Mouse (Mus musculus) gastrocnemius, postnatal 10 days (tissue): ENCODE results near the gene Rpl22. TPM values are rescaled to one million over a fixed set of nuclear protein-coding genes. Genes with fewer than 3 reads are reported as not detected.
A peak's percentile ranks its signal among the peaks of the same experiment; 100 is the strongest.

Experiments used
- DNase-seq: peaks from one replicate; pipeline ENCODE4 v3.0.0; 2021; ENCODE audit warnings: mixed read lengths
- long read RNA-seq, 2 experiments: library from polyadenylated mRNA; stranded (forward); transcript quantifications; one replicate each; pipeline ENCODE4 v2.0.0; 2021
- total RNA-seq, 2 experiments: library from RNA; stranded (reverse); gene quantifications; 2 replicates each; pipeline ENCODE4 v1.2.3; 2021

Rpl22 gene
- 100 to 1,000 TPM; 305 to 332 TPM for total RNA-seq
- long read RNA-seq, experiment 1, transcript Rpl22-205 (4 exons, 581 nt): major isoform, 81 of 98 reads
- long read RNA-seq, experiment 1, partial matches to known transcripts: 10 of 98 reads
- long read RNA-seq, experiment 1, other reads (novel, unspliced or antisense): 7 of 98 reads
- long read RNA-seq, experiment 2, transcript Rpl22-205 (4 exons, 581 nt): major isoform, 46 of 63 reads
- long read RNA-seq, experiment 2, partial matches to known transcripts: 16 of 63 reads
- long read RNA-seq, experiment 2, other reads (novel, unspliced or antisense): 1 of 63 reads

- DNase-seq: peak; percentile 86
These were observed at the start of gene Rpl22 for GRCm38 (mm10) chr4:152325574-152326411. Rpl22 (plus strand) TSS chr4:152325742.

DNA sequence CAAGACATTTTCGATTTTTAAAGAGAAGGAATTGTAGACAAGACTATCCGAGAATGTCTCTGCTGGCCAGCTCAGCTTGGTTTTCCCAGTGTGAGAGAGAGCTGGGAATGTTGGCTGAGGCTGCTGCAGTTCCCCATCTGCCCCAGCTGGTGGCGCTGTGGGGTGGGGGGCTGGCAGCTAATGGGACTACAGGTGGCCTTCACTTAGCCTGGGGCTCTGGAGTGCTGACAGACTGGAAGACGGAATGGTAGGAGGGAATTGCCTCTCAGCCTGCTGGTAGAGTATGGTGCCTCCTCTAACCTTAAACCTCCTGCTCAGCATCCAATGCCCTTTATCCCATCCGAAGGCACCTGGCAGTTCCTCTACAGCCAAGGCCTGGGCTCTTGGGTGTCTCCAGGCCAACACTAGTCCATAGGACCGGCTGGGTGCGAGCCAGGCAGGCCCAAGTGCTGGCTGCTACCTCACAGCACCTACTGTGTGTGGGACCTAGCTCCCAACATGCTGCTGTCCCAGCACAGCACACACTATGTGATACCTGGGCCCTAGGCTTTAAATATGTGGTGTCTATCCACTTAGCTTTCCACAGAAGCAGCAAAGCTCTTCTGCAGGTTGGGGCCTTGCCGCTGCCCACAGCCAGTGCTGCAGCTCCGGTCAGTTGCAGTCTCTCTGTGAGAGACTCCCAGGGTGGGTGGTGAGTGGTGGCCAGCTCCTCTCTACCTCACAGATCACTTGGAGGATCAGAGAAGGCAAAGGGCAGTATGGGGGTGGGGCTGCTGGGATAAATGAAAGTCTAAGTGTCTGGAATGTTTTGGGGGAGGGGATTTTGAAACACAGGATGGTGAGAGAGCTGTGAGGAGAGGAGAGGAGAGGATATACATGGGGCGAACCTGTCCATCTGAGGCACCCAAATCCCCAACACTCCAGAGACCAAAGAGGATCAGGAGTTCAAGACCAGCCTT, 48.9 kb upstream of the Rpl22 start:
- DNase-seq: no peak

DNA sequence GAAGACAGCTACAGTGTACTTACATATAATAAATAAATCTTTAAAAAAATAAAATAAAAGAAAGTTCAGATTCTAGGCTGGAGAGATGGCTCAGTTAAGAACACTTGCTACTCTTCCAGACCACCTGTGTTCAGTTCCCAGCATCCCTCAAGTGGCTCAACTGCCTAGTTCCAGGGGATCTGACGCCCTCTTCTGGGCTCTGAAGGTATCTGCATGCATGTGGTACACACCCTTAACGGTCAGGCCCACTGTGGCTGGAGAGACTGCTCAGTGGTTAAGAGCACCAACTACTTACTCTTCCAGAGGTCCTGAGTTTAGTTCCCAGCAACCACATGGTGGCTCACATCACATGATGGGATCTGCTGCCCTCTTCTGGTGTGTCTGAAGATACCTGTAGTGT, 47.6 kb upstream of the Rpl22 start:
- DNase-seq: no peak

- DNase-seq: no peak
These were observed 46.6 kb upstream of the Rpl22 start for GRCm38 (mm10) chr4:152278986-152279385.

GRCm38 (mm10) chr4:152281601-152282000, 43.9 kb upstream of the Rpl22 start:
- no peak for DNase-seq

DNA sequence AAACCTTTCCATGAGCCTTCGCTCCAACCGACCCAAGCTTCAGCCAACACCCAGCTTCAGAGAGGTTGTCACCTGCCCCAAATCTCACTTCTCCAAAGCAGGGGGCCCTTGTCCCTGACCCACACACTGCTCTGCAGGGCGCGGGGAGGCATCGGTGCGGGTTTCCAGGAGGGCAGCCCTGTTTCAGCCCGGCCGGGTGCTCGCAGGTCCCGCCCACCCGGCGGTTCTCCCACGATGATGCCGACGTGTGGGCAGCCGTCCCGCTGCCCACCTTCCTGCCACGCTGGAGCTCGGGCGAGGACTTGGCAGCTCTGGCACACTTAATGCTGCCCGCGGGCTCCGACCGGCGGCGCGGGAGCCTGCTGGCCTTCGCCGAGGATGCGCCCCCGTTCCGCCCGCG, 42.8 kb upstream of the Rpl22 start:
- DNase-seq: no peak

DNA sequence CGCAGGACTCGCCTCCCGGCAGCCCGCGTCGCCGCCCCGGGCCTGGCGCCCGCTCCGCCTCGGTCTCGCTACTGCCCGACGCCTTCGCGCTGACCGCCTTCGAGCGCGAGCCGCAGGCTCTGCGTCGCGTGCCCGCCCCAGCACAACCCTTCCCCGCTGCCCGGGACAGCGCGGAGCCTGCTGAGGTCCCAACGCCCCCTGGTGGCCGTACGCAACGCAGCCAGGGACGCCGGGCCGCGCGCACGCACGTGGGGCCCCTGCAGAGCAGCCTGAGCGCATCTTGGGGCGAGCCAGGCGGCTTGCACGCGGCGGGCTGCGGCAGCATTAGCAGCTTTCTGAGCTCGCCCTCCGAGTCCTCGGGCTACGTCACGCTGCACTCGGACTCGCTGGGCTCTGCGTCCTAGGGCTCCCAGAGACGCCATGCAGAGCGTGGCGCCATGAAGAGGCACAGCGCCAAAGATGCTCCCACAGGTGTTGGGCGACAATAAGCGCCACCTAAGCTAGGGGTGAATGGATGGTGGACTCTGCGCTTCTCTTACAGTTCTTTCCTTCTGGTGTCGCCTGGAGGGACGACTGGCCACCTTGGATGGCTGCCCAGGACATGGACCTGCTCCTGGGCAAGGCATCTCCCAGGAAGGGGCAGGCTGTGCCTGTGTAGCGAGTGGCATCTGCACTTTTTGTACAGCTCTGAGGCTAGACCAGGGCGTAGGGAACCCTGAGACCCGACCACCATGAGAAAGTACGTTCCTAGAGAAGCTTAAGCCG, 42.2 kb upstream of the Rpl22 start:
- peak; percentile 92 for DNase-seq

DNA sequence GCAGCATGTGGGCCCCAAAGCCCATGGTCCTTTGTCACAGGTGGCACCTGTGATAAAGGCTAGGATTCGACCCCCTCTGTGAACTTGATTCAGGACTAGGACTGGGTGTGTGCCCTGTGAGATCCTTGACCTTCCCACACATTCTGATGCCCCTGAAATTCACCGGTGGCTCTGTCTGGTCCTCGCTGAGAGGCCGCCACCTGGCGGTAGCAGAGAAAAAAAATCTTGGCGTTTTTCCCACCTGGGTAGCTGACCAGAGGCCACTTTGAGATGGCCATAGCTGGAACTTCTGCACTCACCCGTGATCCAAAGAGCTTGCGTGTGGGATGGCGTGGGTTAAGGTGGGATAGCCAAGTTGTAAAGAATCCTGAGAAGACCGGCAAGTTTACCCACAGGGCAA, 40.0 kb upstream of the Rpl22 start:
- DNase-seq: peak; percentile 59

DNA sequence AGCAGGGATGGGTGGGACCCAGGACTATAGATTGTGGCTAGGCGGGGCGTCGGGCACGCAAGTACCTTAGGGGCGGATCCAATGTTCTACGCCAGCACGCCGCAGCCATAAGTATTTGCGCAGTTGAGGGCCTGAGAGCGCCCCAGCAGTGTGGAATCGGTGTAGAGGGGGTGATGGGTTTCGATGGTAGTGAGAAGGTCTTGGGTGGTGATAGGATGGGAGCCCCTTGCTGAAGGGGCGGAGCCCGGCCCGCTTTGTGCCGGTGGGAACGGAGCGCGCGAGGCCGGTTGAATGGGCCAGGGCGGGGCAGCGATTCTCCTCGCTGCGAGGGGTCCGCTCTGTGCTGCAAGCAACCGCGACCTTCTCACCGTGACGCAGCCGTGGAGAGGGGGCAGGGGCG, 39.4 kb upstream of the Rpl22 start:
- DNase-seq: no peak

GRCm38 (mm10) chr4:152286887-152287286, 38.7 kb upstream of the Rpl22 start:
- peak; percentile 79 for DNase-seq

DNA sequence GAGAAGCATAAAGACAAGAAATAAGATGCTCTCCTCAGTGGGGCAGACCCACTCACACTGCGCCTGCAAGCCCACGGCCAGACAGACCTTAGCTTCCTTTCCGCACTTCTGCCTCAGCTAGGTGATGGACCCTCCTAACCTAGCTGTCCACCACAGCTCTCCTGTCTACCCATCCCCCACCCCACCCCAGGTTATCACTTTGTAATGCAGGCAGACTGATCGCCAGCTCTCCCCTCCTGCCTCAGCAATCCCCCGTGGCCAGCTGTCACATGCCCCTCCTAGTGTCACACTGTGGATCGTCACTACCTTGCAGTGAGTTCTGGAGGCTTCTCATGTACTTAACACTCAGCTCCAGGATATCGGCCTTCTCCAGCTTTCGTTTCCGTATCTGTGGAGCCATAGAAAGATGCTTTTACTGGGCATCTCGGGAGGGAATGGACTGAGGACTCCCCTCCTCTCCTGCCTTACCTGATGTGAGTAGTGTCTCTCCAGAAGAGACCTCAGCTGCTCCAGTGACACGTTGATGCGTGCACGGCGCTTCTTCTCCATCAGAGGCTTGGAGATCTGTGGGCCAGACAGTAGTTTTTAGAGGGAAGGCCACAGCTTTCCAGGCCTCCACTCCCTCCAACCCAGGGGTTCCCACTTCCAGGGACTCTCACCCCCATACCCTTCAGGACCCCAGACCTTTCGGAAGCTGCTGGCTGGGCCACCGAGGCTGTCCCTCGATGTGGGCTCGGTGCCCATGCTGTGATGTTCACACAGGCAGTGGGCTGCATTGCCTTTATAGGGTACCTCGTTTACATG, 38.0 kb upstream of the Rpl22 start:
- DNase-seq: no peak

DNA sequence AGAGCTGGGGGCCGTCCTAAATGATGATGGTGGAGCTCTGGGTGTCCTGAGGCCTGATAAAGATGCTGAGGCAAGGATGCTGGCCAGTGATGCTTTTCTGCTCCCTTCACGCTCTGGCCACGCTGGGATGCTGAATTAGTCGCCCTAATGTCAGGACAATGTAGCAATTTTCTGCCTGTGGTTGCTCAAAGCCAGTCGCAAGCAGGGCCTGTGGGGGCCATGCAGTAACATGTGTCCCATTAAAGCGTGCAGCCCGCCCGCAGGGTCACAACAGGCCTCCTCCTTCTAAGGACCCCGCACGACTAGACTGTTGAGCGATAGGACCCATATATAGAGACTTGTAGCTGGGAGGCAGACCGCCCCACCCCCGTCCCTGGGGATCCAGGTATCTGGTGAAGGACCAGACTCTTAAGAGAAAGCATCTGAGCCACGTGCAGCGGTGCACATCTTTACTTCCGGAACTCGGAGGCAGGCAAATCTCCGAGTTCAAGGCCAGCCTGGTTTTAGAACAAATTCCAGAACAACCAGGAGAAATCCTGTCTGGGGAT, 37.1 kb upstream of the Rpl22 start:
- no peak for DNase-seq

DNA sequence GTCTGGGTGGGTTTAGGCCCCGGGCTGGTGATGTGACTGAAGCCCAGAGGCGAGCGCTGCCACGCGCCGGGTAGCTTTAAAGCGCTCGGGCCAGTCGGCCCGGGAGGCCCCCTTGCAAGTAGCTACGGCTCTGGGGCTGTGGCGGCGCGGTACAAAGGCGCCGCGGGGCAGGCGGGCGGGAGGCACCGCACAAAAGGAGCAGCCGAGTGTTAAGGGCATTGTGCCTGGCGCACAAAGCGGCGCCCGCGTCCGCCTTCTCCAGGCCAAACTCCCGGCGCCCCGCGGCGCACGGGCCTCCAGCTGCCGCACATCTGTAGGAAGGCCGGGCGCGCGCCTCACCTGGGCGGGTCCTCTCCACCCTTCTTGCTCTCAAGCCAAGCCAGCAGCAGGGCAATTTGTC, 35.2 kb upstream of the Rpl22 start:
- DNase-seq: no peak

GRCm38 (mm10) chr4:152290991-152291390, 34.6 kb upstream of the Rpl22 start:
- no peak for DNase-seq

- DNase-seq: no peak
These were observed 34.0 kb upstream of the Rpl22 start, which contains the start of gene Hes3 for GRCm38 (mm10) chr4:152291562-152291961. Hes3 (minus strand) TSS chr4:152291662.

DNA sequence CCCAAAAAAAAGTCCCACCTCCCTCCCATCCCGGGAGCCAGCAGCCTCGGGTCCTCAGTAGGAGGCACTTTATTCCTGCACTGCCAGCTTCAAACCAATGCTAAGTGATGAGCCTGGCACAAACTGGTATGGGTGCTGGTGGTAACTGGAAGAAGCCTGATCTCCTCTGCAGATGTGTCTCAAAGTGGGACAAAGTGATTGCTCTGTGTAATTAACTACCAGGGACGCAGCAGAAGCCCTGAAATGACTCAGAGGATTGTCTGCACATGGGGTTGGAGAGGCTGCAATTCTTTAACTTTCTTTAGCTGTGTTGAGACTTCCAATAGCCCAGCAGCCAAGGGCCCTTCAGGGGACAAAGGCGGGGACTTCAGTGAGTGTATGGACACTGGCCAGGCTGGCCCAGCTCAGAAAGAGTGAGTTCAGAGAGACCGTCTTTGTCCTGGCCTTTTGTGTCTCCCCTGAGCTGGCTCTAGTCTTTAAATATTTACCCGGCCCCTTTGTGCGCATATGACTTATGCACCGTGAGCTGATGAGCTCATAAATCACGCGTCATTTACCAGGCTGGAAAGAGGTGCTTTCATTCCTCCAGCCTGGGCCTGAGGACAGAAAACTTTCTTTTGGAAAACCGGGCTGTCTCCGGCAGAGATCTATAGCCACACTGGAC, 33.3 kb upstream of the Rpl22 start:
- DNase-seq: no peak

DNA sequence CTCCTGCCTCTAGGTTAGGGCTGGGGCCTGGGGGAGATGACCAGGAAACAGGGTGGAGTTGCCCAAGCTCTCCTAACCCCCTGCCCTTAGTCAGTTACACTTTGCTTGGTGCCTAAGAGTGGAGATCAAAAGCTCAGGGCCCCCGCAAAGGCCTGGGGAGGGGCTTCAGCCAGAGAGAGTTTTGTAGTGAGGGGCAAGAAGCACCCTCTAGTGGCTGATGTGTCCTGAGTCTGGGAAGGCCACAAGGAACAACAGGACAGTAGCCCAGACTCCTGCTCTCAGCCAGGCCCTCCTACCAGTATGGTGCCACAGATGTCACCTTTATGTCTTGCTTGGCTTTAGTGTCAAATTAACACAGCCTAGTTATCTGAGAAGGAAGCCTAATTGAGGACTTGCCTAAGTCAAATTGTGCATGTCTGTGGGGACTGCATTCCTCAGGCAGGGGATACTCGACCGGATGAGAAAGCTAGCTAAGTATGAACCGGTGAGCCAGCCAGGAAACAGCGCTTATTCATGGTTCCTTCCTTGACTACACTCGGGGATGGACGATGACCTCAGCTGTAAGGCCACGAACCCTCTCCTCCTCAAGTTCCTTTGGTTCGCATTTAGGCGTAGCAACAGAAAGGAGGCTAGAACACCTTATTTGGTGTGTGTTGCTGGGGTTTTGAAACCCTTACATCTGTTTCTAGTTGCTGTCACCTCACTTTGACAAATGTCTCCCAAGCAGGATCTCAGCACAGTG, 31.2 kb upstream of the Rpl22 start:
- DNase-seq: no peak

DNA sequence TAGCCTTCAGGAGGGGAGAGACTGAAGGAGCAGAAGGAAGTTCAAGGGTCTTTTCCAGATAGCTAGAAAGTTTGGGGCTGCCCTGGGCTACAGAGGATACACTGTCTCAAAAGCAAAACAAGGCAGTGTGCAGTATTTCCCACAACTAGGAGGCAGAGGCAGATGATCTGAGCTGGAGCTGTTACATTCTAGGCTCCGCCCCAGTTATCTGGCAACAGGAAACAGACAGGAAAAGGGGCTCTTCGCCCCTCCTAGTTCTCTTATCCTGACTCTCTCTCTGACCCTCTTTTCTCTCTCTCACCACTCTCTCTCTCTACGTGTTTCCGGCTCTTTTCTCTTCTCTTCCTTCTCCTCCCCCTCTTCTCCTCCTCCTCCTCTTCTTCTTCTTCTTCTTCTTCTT, 29.6 kb upstream of the Rpl22 start:
- DNase-seq: no peak

- DNase-seq: no peak
These were observed 29.2 kb upstream of the Rpl22 start for GRCm38 (mm10) chr4:152296371-152296770.
